Mouse (Mus musculus): ENCODE data around the gene Patj. TPM values are rescaled to one million over a fixed set of nuclear protein-coding genes. Genes with fewer than 3 reads are reported as not detected.

The Patj gene
- polyA plus RNA-seq, 1 experiment = 22.3 TPM

GRCm38 (mm10) chr4:98543001-98543400 is 147.4 kb downstream of the Patj start:
- Histone ChIP-seq H3K4me2 (ENCODE audit: low read depth) (peak overlapping the region; percentile 30), H3K79me2 (ENCODE audit: control insufficient read depth, insufficient read depth) (no peaks in the 10 kb centered on the region), H3K27me3 (ENCODE audit: control insufficient read depth, insufficient read depth, insufficient read length) (no peaks in the 10 kb centered on the region), H3ac (ENCODE audit: control insufficient read depth, insufficient read length) (no peak overlapping the region), H3K4me3 (no peak overlapping the region), H3K36me3 (ENCODE audit: control insufficient read depth, insufficient read depth) (no peaks in the 10 kb centered on the region)
- TF ChIP-seq REST (IDR thresholded peaks at IDR 0.05; ENCODE audit: insufficient read depth, insufficient read length) (no peak), POLR2A (IDR thresholded peaks at IDR 0.05; ENCODE audit: insufficient read length, low read depth) (no peak), MYOD1 (IDR thresholded peaks at IDR 0.05; ENCODE audit: control insufficient read depth in 1 of 3, insufficient read length in 2 of 3, low read depth in 2 of 3) (no peak), POLR2AphosphoS2 (IDR thresholded peaks at IDR 0.05; ENCODE audit: insufficient read length, low read depth) (no peak), TCF12 (IDR thresholded peaks at IDR 0.05; ENCODE audit: insufficient read depth, poor library complexity, severe bottlenecking) (no peak), MYOG (IDR thresholded peaks at IDR 0.05; ENCODE audit: control insufficient read depth in 1 of 3, insufficient read depth in 1 of 3, insufficient read length in 2 of 3, low read depth in 2 of 3) (no peak), SRF (IDR thresholded peaks at IDR 0.05; ENCODE audit: control insufficient read depth, insufficient read length, low read depth) (no peak), CEBPB (IDR thresholded peaks at IDR 0.05; ENCODE audit: insufficient read depth, poor library complexity, severe bottlenecking) (no peak), E2F4 (IDR thresholded peaks at IDR 0.05; ENCODE audit: insufficient read depth) (no peak)

GRCm38 (mm10) chr4:98545376-98545775 is 149.8 kb downstream of the Patj start:
- Histone ChIP-seq H3ac (ENCODE audit: control insufficient read depth, insufficient read length) (no peak overlapping the region), H3K79me2 (ENCODE audit: control insufficient read depth, insufficient read depth) (no peaks in the 10 kb centered on the region), H3K27me3 (ENCODE audit: control insufficient read depth, insufficient read depth, insufficient read length) (no peaks in the 10 kb centered on the region), H3K36me3 (ENCODE audit: control insufficient read depth, insufficient read depth) (no peaks in the 10 kb centered on the region), H3K4me2 (ENCODE audit: low read depth) (no peak overlapping the region), H3K4me3 (no peak overlapping the region)
- TF ChIP-seq MYOD1 (IDR thresholded peaks at IDR 0.05; ENCODE audit: control insufficient read depth in 1 of 3, insufficient read length in 2 of 3, low read depth in 2 of 3) (no peak), USF1 (IDR thresholded peaks at IDR 0.05; ENCODE audit: low read depth) (no peak), TCF3 (IDR thresholded peaks at IDR 0.05; ENCODE audit: insufficient read length, low read depth) (no peak), POLR2A (IDR thresholded peaks at IDR 0.05; ENCODE audit: insufficient read length, low read depth) (no peak), SRF (IDR thresholded peaks at IDR 0.05; ENCODE audit: control insufficient read depth, insufficient read length, low read depth) (no peak), E2F4 (IDR thresholded peaks at IDR 0.05; ENCODE audit: insufficient read depth) (no peak), MYOG (IDR thresholded peaks at IDR 0.05; ENCODE audit: control insufficient read depth in 1 of 3, insufficient read depth in 1 of 3, insufficient read length in 2 of 3, low read depth in 2 of 3) (no peak), CEBPB (IDR thresholded peaks at IDR 0.05; ENCODE audit: insufficient read depth, poor library complexity, severe bottlenecking) (no peak), TCF12 (IDR thresholded peaks at IDR 0.05; ENCODE audit: insufficient read depth, poor library complexity, severe bottlenecking) (no peak), MAX (IDR thresholded peaks at IDR 0.05; ENCODE audit: low read depth) (no peak), POLR2AphosphoS2 (IDR thresholded peaks at IDR 0.05; ENCODE audit: insufficient read length, low read depth) (no peak), REST (IDR thresholded peaks at IDR 0.05; ENCODE audit: insufficient read depth, insufficient read length) (no peak)

- Histone ChIP-seq H3K4me2 (ENCODE audit: low read depth) (no peak overlapping the region), H3K4me3 (no peak overlapping the region), H3K79me2 (ENCODE audit: control insufficient read depth, insufficient read depth) (no peaks in the 10 kb centered on the region), H3ac (ENCODE audit: control insufficient read depth, insufficient read length) (no peak overlapping the region), H3K27me3 (ENCODE audit: control insufficient read depth, insufficient read depth, insufficient read length) (no peaks in the 10 kb centered on the region), H3K36me3 (ENCODE audit: control insufficient read depth, insufficient read depth) (no peaks in the 10 kb centered on the region)
- TF ChIP-seq E2F4 (IDR thresholded peaks at IDR 0.05; ENCODE audit: insufficient read depth) = no peak
- no peak for TF ChIP-seq MAX (IDR thresholded peaks at IDR 0.05; ENCODE audit: low read depth)
- TF ChIP-seq CEBPB (IDR thresholded peaks at IDR 0.05; ENCODE audit: insufficient read depth, poor library complexity, severe bottlenecking) = no peak
These were observed 151.0 kb downstream of the Patj start for GRCm38 (mm10) chr4:98546456-98547176.

GRCm38 (mm10) chr4:98549491-98549890 is 153.9 kb downstream of the Patj start:
- TF ChIP-seq USF1 (IDR thresholded peaks at IDR 0.05; ENCODE audit: low read depth) (no peak), MYOG (IDR thresholded peaks at IDR 0.05; ENCODE audit: control insufficient read depth in 1 of 3, insufficient read depth in 1 of 3, insufficient read length in 2 of 3, low read depth in 2 of 3) (no peak), E2F4 (IDR thresholded peaks at IDR 0.05; ENCODE audit: insufficient read depth) (no peak), MAX (IDR thresholded peaks at IDR 0.05; ENCODE audit: low read depth) (no peak), TCF3 (IDR thresholded peaks at IDR 0.05; ENCODE audit: insufficient read length, low read depth) (no peak), POLR2A (IDR thresholded peaks at IDR 0.05; ENCODE audit: insufficient read length, low read depth) (no peak), SRF (IDR thresholded peaks at IDR 0.05; ENCODE audit: control insufficient read depth, insufficient read length, low read depth) (no peak), REST (IDR thresholded peaks at IDR 0.05; ENCODE audit: insufficient read depth, insufficient read length) (no peak), MYOD1 (IDR thresholded peaks at IDR 0.05; ENCODE audit: control insufficient read depth in 1 of 3, insufficient read length in 2 of 3, low read depth in 2 of 3) (no peak), POLR2AphosphoS2 (IDR thresholded peaks at IDR 0.05; ENCODE audit: insufficient read length, low read depth) (no peak), TCF12 (IDR thresholded peaks at IDR 0.05; ENCODE audit: insufficient read depth, poor library complexity, severe bottlenecking) (no peak), CEBPB (IDR thresholded peaks at IDR 0.05; ENCODE audit: insufficient read depth, poor library complexity, severe bottlenecking) (no peak)
- Histone ChIP-seq H3K27me3 (ENCODE audit: control insufficient read depth, insufficient read depth, insufficient read length) (no peaks in the 10 kb centered on the region), H3K4me2 (ENCODE audit: low read depth) (no peak overlapping the region), H3K4me3 (no peak overlapping the region), H3ac (ENCODE audit: control insufficient read depth, insufficient read length) (no peak overlapping the region), H3K79me2 (ENCODE audit: control insufficient read depth, insufficient read depth) (no peaks in the 10 kb centered on the region), H3K36me3 (ENCODE audit: control insufficient read depth, insufficient read depth) (no peaks in the 10 kb centered on the region)

- Histone ChIP-seq H3K4me2 (ENCODE audit: low read depth) (no peak overlapping the region), H3K4me3 (no peak overlapping the region), H3K79me2 (ENCODE audit: control insufficient read depth, insufficient read depth) (no peaks in the 10 kb centered on the region), H3K36me3 (ENCODE audit: control insufficient read depth, insufficient read depth) (no peaks in the 10 kb centered on the region), H3K27me3 (ENCODE audit: control insufficient read depth, insufficient read depth, insufficient read length) (no peaks in the 10 kb centered on the region), H3ac (ENCODE audit: control insufficient read depth, insufficient read length) (no peak overlapping the region)
- TF ChIP-seq MYOD1 (IDR thresholded peaks at IDR 0.05; ENCODE audit: control insufficient read depth in 1 of 3, insufficient read length in 2 of 3, low read depth in 2 of 3) = no peak
- no peak for TF ChIP-seq TCF12 (IDR thresholded peaks at IDR 0.05; ENCODE audit: insufficient read depth, poor library complexity, severe bottlenecking)
- no peak for TF ChIP-seq TCF3 (IDR thresholded peaks at IDR 0.05; ENCODE audit: insufficient read length, low read depth)
- no peak for TF ChIP-seq POLR2AphosphoS2 (IDR thresholded peaks at IDR 0.05; ENCODE audit: insufficient read length, low read depth)
- no peak for TF ChIP-seq SRF (IDR thresholded peaks at IDR 0.05; ENCODE audit: control insufficient read depth, insufficient read length, low read depth)
- no peak for TF ChIP-seq CEBPB (IDR thresholded peaks at IDR 0.05; ENCODE audit: insufficient read depth, poor library complexity, severe bottlenecking)
- TF ChIP-seq MAX (IDR thresholded peaks at IDR 0.05; ENCODE audit: low read depth) = no peak
- no peak for TF ChIP-seq REST (IDR thresholded peaks at IDR 0.05; ENCODE audit: insufficient read depth, insufficient read length)
- TF ChIP-seq USF1 (IDR thresholded peaks at IDR 0.05; ENCODE audit: low read depth) = no peak
- TF ChIP-seq E2F4 (IDR thresholded peaks at IDR 0.05; ENCODE audit: insufficient read depth) = no peak
- TF ChIP-seq POLR2A (IDR thresholded peaks at IDR 0.05; ENCODE audit: insufficient read length, low read depth) = no peak
- TF ChIP-seq MYOG (IDR thresholded peaks at IDR 0.05; ENCODE audit: control insufficient read depth in 1 of 3, insufficient read depth in 1 of 3, insufficient read length in 2 of 3, low read depth in 2 of 3) = no peak
These were observed 154.5 kb downstream of the Patj start for GRCm38 (mm10) chr4:98550116-98550515.
